ENCODE assay signal across 8 mouse cellular contexts in genomic region chr11:85831656-85832230, GRCm38 (mm10). TPM values are rescaled to one million over a fixed set of nuclear protein-coding genes. Genes with fewer than 3 reads are reported as not detected.
A peak's percentile ranks its signal among the peaks of the same experiment; 100 is the strongest.
DNase-seq lines count a peak whose midpoint lies in the region; ATAC-seq and TF ChIP-seq lines count a peak whose summit lies in the region.
"Had no signal": no experiment of that assay in that cellular context is flagged by ENCODE, and none has a peak within 500 bp of the region (broad histone marks: within the 10 kb centered on the region; RNA-seq: fewer than 3 reads in every experiment).

No protein-coding gene starts in this region.

- no peak overlapping the region for H3K27ac ChIP-seq in ES-E14 (ENCODE audit: insufficient read depth, low read depth, low read length, poor library complexity, severe bottlenecking)
- no peak overlapping the region for H3K27ac ChIP-seq in bone marrow macrophage, adult 2 months (ENCODE audit: insufficient read depth, low read depth, low read length)
- H3K27ac ChIP-seq in hindbrain, embryonic 14.5 days, result no peak overlapping the region
- H3K27ac ChIP-seq in midbrain, embryonic 10.5 days (replicated peaks), result peak overlapping the region; percentile 65; the same call in 1 of the 2 replicates
- H3K27ac ChIP-seq in cerebellum, adult 2 months (ENCODE audit: insufficient read depth, low read length), result no peak overlapping the region

- DNase-seq in ES-E14 (ENCODE audit: low read depth, low spot score), result no peak
- DNase-seq in hindbrain, embryonic 14.5 days (ENCODE audit: low spot score), result no peak
- peak; percentile 57 for DNase-seq in midbrain, embryonic 10.5 days (ENCODE audit: low spot score)
- no peak for DNase-seq in urinary bladder, postnatal 14 days (ENCODE audit: low spot score)
- no peak for DNase-seq in cerebellum, adult 2 months
- no peak for DNase-seq in left cerebral cortex, postnatal 14 days (ENCODE audit: low spot score in 2 of 2)

- intact Hi-C loops in left cerebral cortex, postnatal 14 days (cut with DNase I), result loop anchor here (5.0 kb wide), 1 partner anchor 1314 kb away; no protein-coding TSS in a partner anchor

- H3K4me2 ChIP-seq in hindbrain, embryonic 14.5 days (replicated peaks), result peak overlapping the region; percentile 54

- no peak for TF ChIP-seq POLR2A in bone marrow macrophage, adult 2 months (IDR thresholded peaks at IDR 0.05; ENCODE audit: borderline replicate concordance, low read depth, low read length)
- TF ChIP-seq POLR2A in cerebellum, adult 2 months (IDR thresholded peaks at IDR 0.05; ENCODE audit: borderline replicate concordance, insufficient read depth, low read length), result no peak

- no peaks in the 10 kb centered on the region for H3K4me1 ChIP-seq in ES-E14 (ENCODE audit: control insufficient read depth in 2 of 2, insufficient read depth in 2 of 2, low read length in 2 of 2, poor library complexity in 1 of 2)
- no peaks in the 10 kb centered on the region for H3K4me1 ChIP-seq in bone marrow macrophage, adult 2 months (ENCODE audit: control insufficient read depth, insufficient read depth, low read length)
- H3K4me1 ChIP-seq in hindbrain, embryonic 14.5 days (replicated peaks; ENCODE audit: control insufficient read depth, insufficient read depth, low read length), result no peaks in the 10 kb centered on the region; the same call in 1 of the 2 replicates
- peaks cover 69% of the 10 kb centered on the region for H3K4me1 ChIP-seq in midbrain, embryonic 10.5 days
- H3K4me1 ChIP-seq in cerebellum, adult 2 months (ENCODE audit: control insufficient read depth, insufficient read depth, low read length), result no peaks in the 10 kb centered on the region

- peak overlapping the region; percentile 2; the same call in 1 of the 2 replicates for H3K9ac ChIP-seq in ES-E14 (ENCODE audit: insufficient read depth, low read depth, low read length, poor library complexity, severe bottlenecking)
- H3K9ac ChIP-seq in hindbrain, embryonic 14.5 days, result no peak overlapping the region

- H3K36me3 ChIP-seq in ES-E14 (ENCODE audit: control insufficient read depth, insufficient read depth, low read length, poor library complexity, severe bottlenecking), result no peaks in the 10 kb centered on the region
- H3K36me3 ChIP-seq in hindbrain, embryonic 14.5 days (replicated peaks; ENCODE audit: control insufficient read depth, insufficient read depth), result no peaks in the 10 kb centered on the region
- H3K36me3 ChIP-seq in midbrain, embryonic 10.5 days, result no peaks in the 10 kb centered on the region

- H3K9me3 ChIP-seq in ES-E14 (ENCODE audit: control insufficient read depth, insufficient read depth, low read depth, low read length), result no peaks in the 10 kb centered on the region
- H3K9me3 ChIP-seq in hindbrain, embryonic 14.5 days (ENCODE audit: control insufficient read depth, low read length), result no peaks in the 10 kb centered on the region
- no peaks in the 10 kb centered on the region for H3K9me3 ChIP-seq in midbrain, embryonic 10.5 days (replicated peaks)

- under 1% methylated on average over 33 of the region's 33 CpGs for WGBS in hindbrain, embryonic 14.5 days
- WGBS in midbrain, embryonic 10.5 days, result under 1% methylated on average over 33 of the region's 33 CpGs
- WGBS in cerebellum, adult 2 months, result 3% methylated on average over 33 of the region's 33 CpGs

- H3K4me3 ChIP-seq in ES-E14 (ENCODE audit: insufficient read depth in 1 of 2, low read depth in 1 of 2, low read length in 2 of 2, poor library complexity in 1 of 2, severe bottlenecking in 1 of 2), result peak overlapping the region; percentile 63
- 0 out of 2 replicates have a peak overlapping the region, but pooled peaks have one; percentile 16 for H3K4me3 ChIP-seq in bone marrow macrophage, adult 2 months (ENCODE audit: insufficient read depth, low read length)
- peak overlapping the region; percentile 27 for H3K4me3 ChIP-seq in hindbrain, embryonic 14.5 days (replicated peaks; ENCODE audit: low read length)
- H3K4me3 ChIP-seq in midbrain, embryonic 10.5 days, result peak overlapping the region; percentile 58
- H3K4me3 ChIP-seq in cerebellum, adult 2 months (replicated peaks; ENCODE audit: insufficient read depth, low read depth, low read length), result no peak overlapping the region

- in situ Hi-C loops in ES-E14 (cut with MboI; ENCODE audit: low sequenced_read_pairs in 2 of 2, unreplicated experiment in 2 of 2), result no loop called here

- peaks cover 86% of the 10 kb centered on the region for H3K27me3 ChIP-seq in hindbrain, embryonic 14.5 days (ENCODE audit: control insufficient read depth, insufficient read depth, low read length)
- peaks cover 100% of the 10 kb centered on the region for H3K27me3 ChIP-seq in midbrain, embryonic 10.5 days (ENCODE audit: low read depth, poor library complexity, severe bottlenecking)
- H3K27me3 ChIP-seq in cerebellum, adult 2 months (ENCODE audit: control insufficient read depth, insufficient read depth, low read length), result peaks cover 28% of the 10 kb centered on the region; the same call in 1 of the 2 replicates

- no peak for ATAC-seq in hindbrain, embryonic 14.5 days (ENCODE audit: low FRiP score)

- no peak for TF ChIP-seq CTCF in bone marrow macrophage, adult 2 months (IDR thresholded peaks at IDR 0.05; ENCODE audit: low read depth, low read length)
- TF ChIP-seq CTCF in cerebellum, adult 2 months (IDR thresholded peaks at IDR 0.05; ENCODE audit: borderline replicate concordance, insufficient read depth, low read depth, low read length), result no peak

TF ChIP-seq in ES-E14, 5 proteins besides CTCF, POLR2A, EP300 and RAD21:
- TF ChIP-seq CHD2 (IDR thresholded peaks at IDR 0.05; ENCODE audit: low read depth, low read length) (no peak), ZNF384 (IDR thresholded peaks at IDR 0.05; ENCODE audit: low read depth, low read length) (no peak), ZC3H11A (IDR thresholded peaks at IDR 0.05; ENCODE audit: borderline replicate concordance, low read depth, low read length) (no peak), MAFK (IDR thresholded peaks at IDR 0.05; ENCODE audit: insufficient read depth, low read depth, low read length) (no peak), HCFC1 (IDR thresholded peaks at IDR 0.05; ENCODE audit: borderline replicate concordance, insufficient read depth, low read length) (no peak)

RNA-seq across cellular contexts. Expression of gene Tbx2, which starts 0.6 kb away (rescaled TPM):
- total RNA-seq in ES-E14 (2012; rRNA removed), result 0.48 and 0.80 TPM in 2 replicates
- 0.20 TPM in 1 of 2 replicates, not detected in the other for polyA plus RNA-seq in bone marrow macrophage, adult 2 months (2012; ENCODE audit: insufficient read depth, insufficient read length, missing spikeins)
- polyA plus RNA-seq in hindbrain, embryonic 14.5 days (2014; fragmentation: Nextera tagmentation; extraction: Ambion mirVana), result 2.3 and 2.8 TPM in 2 replicates
- 0.27 and 0.43 TPM in 2 replicates for polyA plus RNA-seq in midbrain, embryonic 10.5 days (2016; fragmentation: Nextera tagmentation; extraction: Ambion mirVana)
- 3.2 and 3.5 TPM in 2 replicates for polyA plus RNA-seq in cerebellum, adult 2 months (2012; rRNA removed)
- total RNA-seq in left cerebral cortex, postnatal 14 days (2021), result 1 to 10 TPM; 2.9 to 3.6 TPM

RNA-seq across cellular contexts. Expression of gene Gm11444, which starts 18.4 kb away (rescaled TPM):
- not detected in 2 replicates for total RNA-seq in ES-E14 (2012; rRNA removed)
- not detected in 2 replicates for polyA plus RNA-seq in bone marrow macrophage, adult 2 months (2012; ENCODE audit: insufficient read depth, insufficient read length, missing spikeins)
- not detected in 2 replicates for polyA plus RNA-seq in hindbrain, embryonic 14.5 days (2014; fragmentation: Nextera tagmentation; extraction: Ambion mirVana)
- not detected in 2 replicates for polyA plus RNA-seq in midbrain, embryonic 10.5 days (2016; fragmentation: Nextera tagmentation; extraction: Ambion mirVana)
- not detected in 2 replicates for polyA plus RNA-seq in cerebellum, adult 2 months (2012; rRNA removed)
- not detected for total RNA-seq in left cerebral cortex, postnatal 14 days (2021)
- total RNA-seq: layer of hippocampus, postnatal 14 days had no signal

RNA-seq across cellular contexts. Expression of gene Tbx4, which starts 54.5 kb away (rescaled TPM):
- total RNA-seq in ES-E14 (2012; rRNA removed), result 0.76 and 0.85 TPM in 2 replicates
- polyA plus RNA-seq in bone marrow macrophage, adult 2 months (2012; ENCODE audit: insufficient read depth, insufficient read length, missing spikeins), result not detected in 2 replicates
- polyA plus RNA-seq in hindbrain, embryonic 14.5 days (2014; fragmentation: Nextera tagmentation; extraction: Ambion mirVana), result 0.23 and 0.25 TPM in 2 replicates
- 0.04 and 0.20 TPM in 2 replicates for polyA plus RNA-seq in midbrain, embryonic 10.5 days (2016; fragmentation: Nextera tagmentation; extraction: Ambion mirVana)
- 0.19 and 0.25 TPM in 2 replicates for polyA plus RNA-seq in cerebellum, adult 2 months (2012; rRNA removed)
- total RNA-seq in left cerebral cortex, postnatal 14 days (2021), result under 1 TPM; 0.59 to 0.61 TPM
